Mouse (Mus musculus): ENCODE results near the gene Klhdc7b. TPM values are rescaled to one million over a fixed set of nuclear protein-coding genes. Genes with fewer than 3 reads are reported as not detected.

Klhdc7b gene
- total RNA-seq (2021) = not detected

- no peak for DNase-seq
- intact Hi-C loops (cut with DNase I) = no loop called here
Observed at GRCm38 (mm10) chr15:89384617-89385016, at the start of gene Klhdc7b. Gene Klhdc7b, plus strand, starts transcription at chr15:89384917.

- intact Hi-C loops (cut with DNase I) = no loop called here
- no peak for DNase-seq
Observed at GRCm38 (mm10) chr15:89336422-89336821, 48.3 kb upstream of the Klhdc7b start.

- intact Hi-C loops (cut with DNase I) = loop anchor here (5.0 kb wide), 1 partner anchor 128 kb away; no protein-coding TSS in a partner anchor
- DNase-seq = no peak
Observed at GRCm38 (mm10) chr15:89339696-89340095, 45.0 kb upstream of the Klhdc7b start.

- intact Hi-C loops (cut with DNase I) = loop anchor here (5.0 kb wide), 1 partner anchor 127 kb away; no protein-coding TSS in a partner anchor
- DNase-seq = no peak
Observed at GRCm38 (mm10) chr15:89340136-89340535, 44.6 kb upstream of the Klhdc7b start.

- intact Hi-C loops (cut with DNase I) = loop anchor here (5.0 kb wide), 1 partner anchor 126 kb away; no protein-coding TSS in a partner anchor
- DNase-seq = no peak
Observed at GRCm38 (mm10) chr15:89341678-89342077, 43.0 kb upstream of the Klhdc7b start.

GRCm38 (mm10) chr15:89343325-89343724 is 41.4 kb upstream of the Klhdc7b start:
- no peak for DNase-seq
- intact Hi-C loops (cut with DNase I) = loop anchor here (5.0 kb wide), 1 partner anchor 124 kb away; no protein-coding TSS in a partner anchor

- DNase-seq = no peak
- intact Hi-C loops (cut with DNase I) = no loop called here
Observed at GRCm38 (mm10) chr15:89350447-89350846, 34.3 kb upstream of the Klhdc7b start.

- intact Hi-C loops (cut with DNase I) = no loop called here
- no peak for DNase-seq
Observed at GRCm38 (mm10) chr15:89351302-89351701, 33.4 kb upstream of the Klhdc7b start.

- DNase-seq = no peak
- intact Hi-C loops (cut with DNase I) = no loop called here
Observed at GRCm38 (mm10) chr15:89352054-89352453, 32.7 kb upstream of the Klhdc7b start.

- intact Hi-C loops (cut with DNase I) = no loop called here
- no peak for DNase-seq
Observed at GRCm38 (mm10) chr15:89352795-89353194, 31.9 kb upstream of the Klhdc7b start.

- intact Hi-C loops (cut with DNase I) = loop anchor here (2.0 kb wide), 1 partner anchor 39 kb away; the partner anchor contains the start of gene Sbf1
- no peak for DNase-seq
Observed at GRCm38 (mm10) chr15:89353837-89354236, 30.9 kb upstream of the Klhdc7b start.

GRCm38 (mm10) chr15:89354455-89354854 is 30.3 kb upstream of the Klhdc7b start:
- intact Hi-C loops (cut with DNase I) = loop anchor here (2.0 kb wide), 1 partner anchor 40 kb away; the partner anchor contains the start of gene Sbf1
- no peak for DNase-seq

- intact Hi-C loops (cut with DNase I) = loop anchor here (1.0 to 5.0 kb wide), 4 partner anchors 19 to 233 kb away; partner anchors contain the start of genes C730034F03Rik, Chkb, Cpt1b and Gm44502
- peak; percentile 96 to 98 for DNase-seq
Observed at GRCm38 (mm10) chr15:89355241-89356187, 29.2 kb upstream of the Klhdc7b start, which contains the start of the genes Lmf2 and Ncaph2. Gene Lmf2, minus strand, starts transcription at chr15:89355659. Gene Ncaph2, plus strand, starts transcription at chr15:89355719.

GRCm38 (mm10) chr15:89356372-89356771 is 28.3 kb upstream of the Klhdc7b start:
- no peak for DNase-seq
- intact Hi-C loops (cut with DNase I) = loop anchor here (5.0 kb wide), 2 partner anchors 71 to 234 kb away; partner anchors contain the start of genes C730034F03Rik, Chkb, Cpt1b and Gm44502

GRCm38 (mm10) chr15:89358784-89359183 is 25.9 kb upstream of the Klhdc7b start:
- intact Hi-C loops (cut with DNase I) = loop anchor here (5.0 kb wide), 2 partner anchors 69 to 236 kb away; partner anchors contain the start of genes C730034F03Rik, Chkb, Cpt1b and Gm44502
- DNase-seq = no peak

- intact Hi-C loops (cut with DNase I) = no loop called here
- DNase-seq = no peak
Observed at GRCm38 (mm10) chr15:89363051-89363450, 21.7 kb upstream of the Klhdc7b start.

- DNase-seq = no peak
- intact Hi-C loops (cut with DNase I) = no loop called here
Observed at GRCm38 (mm10) chr15:89365141-89365551, 19.6 kb upstream of the Klhdc7b start.

GRCm38 (mm10) chr15:89372068-89372467 is 12.6 kb upstream of the Klhdc7b start:
- no peak for DNase-seq
- intact Hi-C loops (cut with DNase I) = no loop called here

GRCm38 (mm10) chr15:89372536-89372935 is 12.2 kb upstream of the Klhdc7b start:
- DNase-seq = no peak
- intact Hi-C loops (cut with DNase I) = no loop called here

- DNase-seq = peak; percentile 87 to 88
- intact Hi-C loops (cut with DNase I) = no loop called here
Observed at GRCm38 (mm10) chr15:89373027-89373761, 11.5 kb upstream of the Klhdc7b start.

Measured in heart, postnatal 36 days (tissue).